Mouse (Mus musculus) brain, embryonic 18.5 days (tissue): ENCODE data around the gene Casc1.

Experiments used
- DNase-seq: peaks from one replicate; pipeline ENCODE4 v3.0.0-alpha.2; 2012; ENCODE audit warnings: low read depth, low spot score

Casc1 gene

GRCm38 (mm10) chr6:145210816-145211338, at the start of gene Casc1, which contains the start of gene Etfrf1:
Casc1 (minus strand) TSS chr6:145211005.
Etfrf1 (plus strand) TSS chr6:145211134.
- DNase-seq = peak; percentile 99

- no peak for DNase-seq
These were observed 45.9 kb upstream of the Casc1 start for GRCm38 (mm10) chr6:145256701-145257073.

GRCm38 (mm10) chr6:145255952-145256700, 45.3 kb upstream of the Casc1 start:
- DNase-seq = no peak

- no peak for DNase-seq
These were observed 40.0 kb upstream of the Casc1 start for GRCm38 (mm10) chr6:145250820-145251219.

- peak; percentile 70 for DNase-seq
These were observed 39.5 kb upstream of the Casc1 start, which contains the start of gene Kras for GRCm38 (mm10) chr6:145250185-145250791. Kras (minus strand) TSS chr6:145250239.

GRCm38 (mm10) chr6:145249291-145250184, 38.7 kb upstream of the Casc1 start:
- no peak for DNase-seq

- DNase-seq = no peak
These were observed 37.1 kb upstream of the Casc1 start for GRCm38 (mm10) chr6:145247886-145248285.

- no peak for DNase-seq
These were observed 36.0 kb upstream of the Casc1 start for GRCm38 (mm10) chr6:145246841-145247240.

GRCm38 (mm10) chr6:145242521-145242920, 31.7 kb upstream of the Casc1 start:
- DNase-seq = no peak

GRCm38 (mm10) chr6:145240285-145240684, 29.5 kb upstream of the Casc1 start:
- no peak for DNase-seq

- no peak for DNase-seq
These were observed 26.3 kb upstream of the Casc1 start for GRCm38 (mm10) chr6:145237148-145237547.

- DNase-seq = no peak
These were observed 24.6 kb upstream of the Casc1 start for GRCm38 (mm10) chr6:145235367-145235766.

GRCm38 (mm10) chr6:145234391-145234790, 23.6 kb upstream of the Casc1 start:
- DNase-seq = no peak

GRCm38 (mm10) chr6:145226296-145226695, 15.5 kb upstream of the Casc1 start:
- no peak for DNase-seq

GRCm38 (mm10) chr6:145224246-145224645, 13.4 kb upstream of the Casc1 start:
- DNase-seq = no peak

GRCm38 (mm10) chr6:145215826-145216225, 5.0 kb upstream of the Casc1 start:
- DNase-seq = no peak

- DNase-seq = no peak
These were observed 3.1 kb upstream of the Casc1 start for GRCm38 (mm10) chr6:145213916-145214315.

- peak; percentile 8 for DNase-seq
These were observed 836 bp upstream of the Casc1 start for GRCm38 (mm10) chr6:145211376-145212305.

- DNase-seq = peak; percentile 8
These were observed 637 bp downstream of the Casc1 start for GRCm38 (mm10) chr6:145210056-145210680.

- no peak for DNase-seq
These were observed 5.7 kb downstream of the Casc1 start for GRCm38 (mm10) chr6:145205142-145205541.
